Mouse (Mus musculus) G1E (cell line): ENCODE measurements around the gene Gm3336.

Experiments used
- CTCF ChIP-seq: IDR thresholded peaks from 2 replicates; pipeline ENCODE4 v1.5.1; 2012; ENCODE audit warnings: low read depth, low read length, inconsistent platforms, mixed read lengths
- GATA1 ChIP-seq: IDR thresholded peaks from 2 replicates; pipeline ENCODE4 v1.6.1; 2012; ENCODE audit warnings: borderline replicate concordance, low read length, inconsistent platforms, mixed read lengths
- GATA2 ChIP-seq: IDR thresholded peaks from 2 replicates; pipeline ENCODE4 v1.6.1; 2012; ENCODE audit warnings: low read depth, low read length, inconsistent platforms, borderline replicate concordance
- TAL1 ChIP-seq: conservative IDR thresholded peaks from 2 replicates; pipeline ENCODE4 v1.6.1; 2012; ENCODE audit warnings: low read depth, low read length, inconsistent platforms, mixed read lengths

GRCm38 (mm10) chr8:70710296-70710695 is 8.0 kb upstream of the Gm3336 start:
- no peak for TF ChIP-seq CTCF
- no peak for TF ChIP-seq GATA1
- no peak for TF ChIP-seq TAL1
- TF ChIP-seq GATA2: no peak
